Mouse (Mus musculus) forebrain, embryonic 14.5 days (tissue): ENCODE data around the gene Nsun7. TPM values are rescaled to one million over a fixed set of nuclear protein-coding genes. Genes with fewer than 3 reads are reported as not detected.

ENCODE experiments used
- ATAC-seq: fragments of 200-750 bp; cut with Nextera tagmentation; 2 replicates; pipeline ENCODE4 v1.8.0; 2017; ENCODE audit warnings: mild to moderate bottlenecking, moderate library complexity
- DNase-seq: peaks from one replicate; pipeline ENCODE4 v3.0.0-alpha.2; 2015; ENCODE audit warnings: low spot score
- H3K27ac ChIP-seq: fragments of 300-500 bp; sonication (generic); 2 replicates; pipeline ENCODE4 v1.5.1; 2014; ENCODE audit warnings: low read depth, mild to moderate bottlenecking, control low read depth, low read length, moderate library complexity
- H3K27me3 ChIP-seq: fragments of 300-500 bp; sonication (generic); replicated peaks from 2 replicates; pipeline ENCODE4 v1.6.1; 2014; ENCODE audit warnings: low read length, control low read depth, mixed read lengths; ENCODE audit not compliant: control insufficient read depth, insufficient read depth
- H3K36me3 ChIP-seq: fragments of 300-500 bp; sonication (generic); 2 replicates; pipeline ENCODE4 v1.6.1; 2014; ENCODE audit warnings: low read length, control low read depth; ENCODE audit not compliant: control insufficient read depth, insufficient read depth
- H3K4me1 ChIP-seq: fragments of 300-500 bp; sonication (generic); 2 replicates; pipeline ENCODE4 v1.6.1; 2014; ENCODE audit warnings: antibody characterized with exemption, low read length, control low read depth; ENCODE audit not compliant: control insufficient read depth, insufficient read depth
- H3K4me2 ChIP-seq: fragments of 300-500 bp; sonication (generic); 2 replicates; pipeline ENCODE4 v1.6.1; 2014; ENCODE audit warnings: mild to moderate bottlenecking, control low read depth, low read length
- H3K4me3 ChIP-seq: fragments of 300-500 bp; sonication (generic); 2 replicates; pipeline ENCODE4 v1.5.1; 2014; ENCODE audit warnings: low read depth, low read length, control low read depth
- H3K9ac ChIP-seq: fragments of 300-500 bp; sonication (generic); 2 replicates; pipeline ENCODE4 v1.6.1; 2014; ENCODE audit warnings: mild to moderate bottlenecking, low read length, control low read depth, moderate library complexity
- H3K9me3 ChIP-seq: fragments of 300-500 bp; sonication (generic); replicated peaks from 2 replicates; pipeline ENCODE4 v1.6.1; 2016; ENCODE audit warnings: low read length, control low read depth, mixed read lengths; ENCODE audit not compliant: control insufficient read depth
- WGBS: fragments of 180-500 bp; shearing (Covaris S2); extraction: QIAGEN DNeasy Blood & Tissue Kit; methylation state at CpG from one replicate; pipeline ENCODE4 v1.1.7; 2014; 5-methylcytosine and 5-hydroxymethylcytosine counted together
- polyA plus RNA-seq: library from polyadenylated mRNA; unstranded; fragments of >200 nt; fragmentation: Nextera tagmentation; extraction: Ambion mirVana; gene quantifications from 2 replicates; pipeline ENCODE4 v1.2.1, GENCODE M21; 2014

Gene Nsun7
- polyA plus RNA-seq, 1 experiment from 2014 or later: 0.74 TPM

GRCm38 (mm10) chr5:66296116-66296515 lies 36.4 kb downstream of the Nsun7 start:
- H3K4me2 ChIP-seq: no peak overlapping the region
- H3K4me3 ChIP-seq: no peak overlapping the region
- H3K9me3 ChIP-seq: no peaks in the 10 kb centered on the region
- no peaks in the 10 kb centered on the region for H3K27me3 ChIP-seq
- H3K9ac ChIP-seq: no peak overlapping the region
- ATAC-seq: no peak
- WGBS: 97% methylated on average over 5 of the region's 5 CpGs
- H3K36me3 ChIP-seq: peaks cover 4% of the 10 kb centered on the region; the same call in 1 of the 2 replicates
- no peaks in the 10 kb centered on the region for H3K4me1 ChIP-seq
- no peak overlapping the region for H3K27ac ChIP-seq
- DNase-seq: no peak

- no peak overlapping the region for H3K27ac ChIP-seq
- 77% methylated on average over 6 of the region's 6 CpGs for WGBS
- ATAC-seq (no peak), DNase-seq (peak; percentile 35)
- no peaks in the 10 kb centered on the region for H3K27me3 ChIP-seq
- no peaks in the 10 kb centered on the region for H3K9me3 ChIP-seq
- H3K4me2 ChIP-seq: no peak overlapping the region
- peaks cover 4% of the 10 kb centered on the region for H3K36me3 ChIP-seq
- H3K4me3 ChIP-seq: no peak overlapping the region
- peaks cover 2% of the 10 kb centered on the region; the same call in 1 of the 2 replicates for H3K4me1 ChIP-seq
- H3K9ac ChIP-seq: no peak overlapping the region
Observed at GRCm38 (mm10) chr5:66298856-66299255, 39.2 kb downstream of the Nsun7 start.

GRCm38 (mm10) chr5:66300576-66300975 lies 40.9 kb downstream of the Nsun7 start:
- DNase-seq (no peak), ATAC-seq (no peak)
- H3K27me3 ChIP-seq: no peaks in the 10 kb centered on the region
- peaks cover 9% of the 10 kb centered on the region; the same call in 1 of the 2 replicates for H3K4me1 ChIP-seq
- H3K4me3 ChIP-seq: no peak overlapping the region
- H3K36me3 ChIP-seq: peaks cover 4% of the 10 kb centered on the region
- WGBS: 87% methylated on average over 13 of the region's 13 CpGs
- no peak overlapping the region for H3K4me2 ChIP-seq
- no peaks in the 10 kb centered on the region for H3K9me3 ChIP-seq
- H3K9ac ChIP-seq: no peak overlapping the region
- H3K27ac ChIP-seq: no peak overlapping the region

- WGBS: 96% methylated on average over 21 of the region's 21 CpGs
- no peak overlapping the region for H3K4me2 ChIP-seq
- no peak for DNase-seq
- no peaks in the 10 kb centered on the region for H3K27me3 ChIP-seq
- H3K27ac ChIP-seq: no peak overlapping the region
- H3K36me3 ChIP-seq: peaks cover 8% of the 10 kb centered on the region
- ATAC-seq: no peak
- H3K4me3 ChIP-seq: no peak overlapping the region
- H3K4me1 ChIP-seq: peaks cover 9% of the 10 kb centered on the region; the same call in 1 of the 2 replicates
- H3K9ac ChIP-seq: no peak overlapping the region
- H3K9me3 ChIP-seq: no peaks in the 10 kb centered on the region
Observed at GRCm38 (mm10) chr5:66302085-66302815, 42.6 kb downstream of the Nsun7 start.

GRCm38 (mm10) chr5:66302873-66303272 lies 43.2 kb downstream of the Nsun7 start:
- no peak for ATAC-seq
- H3K36me3 ChIP-seq: peaks cover 12% of the 10 kb centered on the region

GRCm38 (mm10) chr5:66304300-66305067 lies 44.8 kb downstream of the Nsun7 start:
- Histone ChIP-seq H3K4me2 (no peak overlapping the region), H3K27me3 (no peaks in the 10 kb centered on the region), H3K4me1 (peaks cover 9% of the 10 kb centered on the region; the same call in 1 of the 2 replicates), H3K36me3 (peaks cover 26% of the 10 kb centered on the region), H3K27ac (peak overlapping the region; percentile 73), H3K9ac (no peak overlapping the region), H3K4me3 (no peak overlapping the region), H3K9me3 (no peaks in the 10 kb centered on the region)
- ATAC-seq (peak; percentile 71), DNase-seq (peak; percentile 75)
- 48% methylated on average over 11 of the region's 11 CpGs for WGBS

More at GRCm38 (mm10) chr5:66302873-66303272, 43.2 kb downstream of the Nsun7 start:
- no peak overlapping the region for H3K27ac ChIP-seq
- no peak for DNase-seq
- no peaks in the 10 kb centered on the region for H3K9me3 ChIP-seq
- H3K4me1 ChIP-seq: peaks cover 9% of the 10 kb centered on the region; the same call in 1 of the 2 replicates
- H3K9ac ChIP-seq: no peak overlapping the region
- no peak overlapping the region for H3K4me2 ChIP-seq
- H3K4me3 ChIP-seq: no peak overlapping the region
- WGBS: 91% methylated on average over 2 of the region's 2 CpGs
- H3K27me3 ChIP-seq: no peaks in the 10 kb centered on the region

- no peaks in the 10 kb centered on the region for H3K9me3 ChIP-seq
- peak; percentile 47 for ATAC-seq
- peaks cover 32% of the 10 kb centered on the region for H3K36me3 ChIP-seq
- 58% methylated on average over 8 of the region's 8 CpGs for WGBS
- H3K4me1 ChIP-seq: peaks cover 9% of the 10 kb centered on the region; the same call in 1 of the 2 replicates
- DNase-seq: peak; percentile 74
- no peak overlapping the region for H3K4me3 ChIP-seq
- H3K4me2 ChIP-seq: no peak overlapping the region
- H3K9ac ChIP-seq: no peak overlapping the region
- H3K27ac ChIP-seq: peak overlapping the region; percentile 73; the same call in 1 of the 2 replicates
- no peaks in the 10 kb centered on the region for H3K27me3 ChIP-seq
Observed at GRCm38 (mm10) chr5:66305511-66305910, 45.8 kb downstream of the Nsun7 start.

- H3K4me1 ChIP-seq: no peaks in the 10 kb centered on the region
- no peak overlapping the region for H3K27ac ChIP-seq
- no peaks in the 10 kb centered on the region for H3K9me3 ChIP-seq
- no peak overlapping the region for H3K4me2 ChIP-seq
- WGBS: 76% methylated on average over 9 of the region's 9 CpGs
- H3K9ac ChIP-seq: no peak overlapping the region
- peaks cover 38% of the 10 kb centered on the region for H3K36me3 ChIP-seq
- no peaks in the 10 kb centered on the region for H3K27me3 ChIP-seq
- DNase-seq: no peak
- ATAC-seq: no peak
- no peak overlapping the region for H3K4me3 ChIP-seq
Observed at GRCm38 (mm10) chr5:66310328-66310727, 50.6 kb downstream of the Nsun7 start.

GRCm38 (mm10) chr5:66310806-66311205 lies 51.1 kb downstream of the Nsun7 start:
- ATAC-seq: no peak
- Histone ChIP-seq H3K4me1 (no peaks in the 10 kb centered on the region), H3K4me2 (no peak overlapping the region), H3K9me3 (no peaks in the 10 kb centered on the region), H3K36me3 (peaks cover 38% of the 10 kb centered on the region), H3K27ac (no peak overlapping the region), H3K4me3 (no peak overlapping the region), H3K9ac (no peak overlapping the region), H3K27me3 (no peaks in the 10 kb centered on the region)
- no peak for DNase-seq
- WGBS: 90% methylated on average over 11 of the region's 11 CpGs
